ENCODE assay signal across 8 mouse cellular contexts in genomic region chrX:103484050-103484449, GRCm38 (mm10).
DNase-seq lines count a peak whose midpoint lies in the region; ATAC-seq and TF ChIP-seq lines count a peak whose summit lies in the region.

No protein-coding gene starts in this region.

- peak overlapping the region; percentile 65 for H3K4me3 ChIP-seq in heart, adult 2 months
- no peak overlapping the region for H3K4me3 ChIP-seq in heart, embryonic 12.5 days
- H3K4me3 ChIP-seq in embryonic facial prominence, embryonic 10.5 days: no peak overlapping the region
- H3K4me3 ChIP-seq in hindbrain, embryonic 13.5 days: no peak overlapping the region
- no peak overlapping the region for H3K4me3 ChIP-seq in limb, embryonic 10.5 days
- H3K4me3 ChIP-seq in midbrain, embryonic 12.5 days: no peak overlapping the region
- no peak overlapping the region for H3K4me3 ChIP-seq in thymus, adult 2 months (ENCODE audit: control insufficient read depth, insufficient read depth, low read length)

- no peaks in the 10 kb centered on the region for H3K27me3 ChIP-seq in heart, adult 2 months (ENCODE audit: control insufficient read depth, insufficient read depth, low read length)
- H3K27me3 ChIP-seq in heart, embryonic 12.5 days (replicated peaks): no peaks in the 10 kb centered on the region
- no peaks in the 10 kb centered on the region for H3K27me3 ChIP-seq in embryonic facial prominence, embryonic 10.5 days (replicated peaks; ENCODE audit: low read depth, poor library complexity, severe bottlenecking)
- no peaks in the 10 kb centered on the region for H3K27me3 ChIP-seq in hindbrain, embryonic 13.5 days
- no peaks in the 10 kb centered on the region for H3K27me3 ChIP-seq in limb, embryonic 10.5 days (ENCODE audit: low read depth, poor library complexity, severe bottlenecking)
- H3K27me3 ChIP-seq in midbrain, embryonic 12.5 days: no peaks in the 10 kb centered on the region
- no peaks in the 10 kb centered on the region for H3K27me3 ChIP-seq in thymus, adult 2 months (ENCODE audit: control insufficient read depth, insufficient read depth, low read length)

- H3K79me2 ChIP-seq in heart, adult 2 months (replicated peaks; ENCODE audit: control insufficient read depth, insufficient read depth, low read length): no peaks in the 10 kb centered on the region

- peak; percentile 10 to 49 for DNase-seq in heart, adult 2 months
- DNase-seq in NIH3T3 (ENCODE audit: low read depth): peak; percentile 76
- DNase-seq in embryonic facial prominence, embryonic 10.5 days (ENCODE audit: low spot score): peak; percentile 35
- peak; percentile 39 for DNase-seq in limb, embryonic 10.5 days (ENCODE audit: low spot score)
- peak; percentile 37 for DNase-seq in thymus, adult 2 months

- ATAC-seq in heart, embryonic 12.5 days (ENCODE audit: insufficient number of reproducible peaks, low FRiP score): no peak
- no peak for ATAC-seq in hindbrain, embryonic 13.5 days (ENCODE audit: low FRiP score)
- no peak for ATAC-seq in midbrain, embryonic 12.5 days (ENCODE audit: low FRiP score, low read depth)

- WGBS in heart, adult 2 months: 8% methylated on average over 2 of the region's 2 CpGs
- 38% methylated on average over 2 of the region's 2 CpGs for WGBS in heart, embryonic 12.5 days
- 49% methylated on average over 2 of the region's 2 CpGs for WGBS in embryonic facial prominence, embryonic 10.5 days
- 33% methylated on average over 2 of the region's 2 CpGs for WGBS in hindbrain, embryonic 13.5 days
- 44% methylated on average over 2 of the region's 2 CpGs for WGBS in limb, embryonic 10.5 days
- 26% methylated on average over 2 of the region's 2 CpGs for WGBS in midbrain, embryonic 12.5 days
- 48% methylated on average over 2 of the region's 2 CpGs for whole genome bisulfite sequencing in thymus, adult 2 months

- H3K27ac ChIP-seq in heart, adult 2 months: peak overlapping the region; percentile 38
- no peak overlapping the region for H3K27ac ChIP-seq in heart, embryonic 12.5 days (ENCODE audit: poor library complexity, severe bottlenecking)
- H3K27ac ChIP-seq in embryonic facial prominence, embryonic 10.5 days (replicated peaks): no peak overlapping the region
- no peak overlapping the region for H3K27ac ChIP-seq in hindbrain, embryonic 13.5 days
- no peak overlapping the region for H3K27ac ChIP-seq in limb, embryonic 10.5 days
- H3K27ac ChIP-seq in midbrain, embryonic 12.5 days (replicated peaks): no peak overlapping the region
- no peak overlapping the region for H3K27ac ChIP-seq in thymus, adult 2 months (ENCODE audit: control insufficient read depth, insufficient read depth, low read length)

- no peaks in the 10 kb centered on the region for H3K9me3 ChIP-seq in heart, embryonic 12.5 days (replicated peaks)
- H3K9me3 ChIP-seq in embryonic facial prominence, embryonic 10.5 days: no peaks in the 10 kb centered on the region
- no peaks in the 10 kb centered on the region for H3K9me3 ChIP-seq in hindbrain, embryonic 13.5 days
- no peaks in the 10 kb centered on the region for H3K9me3 ChIP-seq in limb, embryonic 10.5 days (replicated peaks)
- no peaks in the 10 kb centered on the region for H3K9me3 ChIP-seq in midbrain, embryonic 12.5 days

- H3K9ac ChIP-seq in heart, adult 2 months (ENCODE audit: low read depth, low read length): no peak overlapping the region
- no peak overlapping the region for H3K9ac ChIP-seq in heart, embryonic 12.5 days
- H3K9ac ChIP-seq in hindbrain, embryonic 13.5 days: no peak overlapping the region
- H3K9ac ChIP-seq in midbrain, embryonic 12.5 days (replicated peaks): no peak overlapping the region

- intact Hi-C loops in heart, adult 2 months (cut with DNase I): loop anchor here (1.0 to 5.0 kb wide), 4 partner anchors 140 to 508 kb away; no protein-coding TSS in a partner anchor

- no peak for TF ChIP-seq EP300 in heart, adult 2 months (IDR thresholded peaks at IDR 0.05; ENCODE audit: insufficient read depth, low read depth, low read length)

- no peaks in the 10 kb centered on the region for H3K36me3 ChIP-seq in heart, adult 2 months (ENCODE audit: control insufficient read depth, insufficient read depth, low read length)
- no peaks in the 10 kb centered on the region for H3K36me3 ChIP-seq in heart, embryonic 12.5 days
- H3K36me3 ChIP-seq in embryonic facial prominence, embryonic 10.5 days (replicated peaks): no peaks in the 10 kb centered on the region
- H3K36me3 ChIP-seq in hindbrain, embryonic 13.5 days: no peaks in the 10 kb centered on the region
- no peaks in the 10 kb centered on the region for H3K36me3 ChIP-seq in limb, embryonic 10.5 days
- H3K36me3 ChIP-seq in midbrain, embryonic 12.5 days: no peaks in the 10 kb centered on the region
- H3K36me3 ChIP-seq in thymus, adult 2 months (ENCODE audit: control insufficient read depth, insufficient read depth, low read length): no peaks in the 10 kb centered on the region

- TF ChIP-seq POLR2A in heart, adult 2 months (IDR thresholded peaks at IDR 0.05; ENCODE audit: insufficient read depth, low read depth, low read length): no peak
- no peak for TF ChIP-seq POLR2A in thymus, adult 2 months (IDR thresholded peaks at IDR 0.05; ENCODE audit: control insufficient read depth, extremely low read depth, insufficient read depth, low read length, poor library complexity)

- H3K4me1 ChIP-seq in heart, adult 2 months (ENCODE audit: control insufficient read depth, insufficient read depth, low read length): no peaks in the 10 kb centered on the region
- H3K4me1 ChIP-seq in heart, embryonic 12.5 days (replicated peaks): no peaks in the 10 kb centered on the region
- no peaks in the 10 kb centered on the region for H3K4me1 ChIP-seq in embryonic facial prominence, embryonic 10.5 days
- H3K4me1 ChIP-seq in hindbrain, embryonic 13.5 days (replicated peaks): no peaks in the 10 kb centered on the region
- no peaks in the 10 kb centered on the region for H3K4me1 ChIP-seq in limb, embryonic 10.5 days
- no peaks in the 10 kb centered on the region for H3K4me1 ChIP-seq in midbrain, embryonic 12.5 days
- H3K4me1 ChIP-seq in thymus, adult 2 months (replicated peaks; ENCODE audit: control insufficient read depth, insufficient read depth, low read length): no peaks in the 10 kb centered on the region

- no peak overlapping the region for H3K4me2 ChIP-seq in heart, embryonic 12.5 days
- H3K4me2 ChIP-seq in hindbrain, embryonic 13.5 days: peak overlapping the region; percentile 36
- H3K4me2 ChIP-seq in midbrain, embryonic 12.5 days (replicated peaks): peak overlapping the region; percentile 38

- TF ChIP-seq CTCF in heart, adult 2 months (IDR thresholded peaks at IDR 0.05): peak; percentile 93
- TF ChIP-seq CTCF in thymus, adult 2 months (IDR thresholded peaks at IDR 0.05; ENCODE audit: borderline replicate concordance, control insufficient read depth, extremely low read depth, insufficient read depth, low read length, poor library complexity): no peak
